Mouse (Mus musculus) brain, embryonic 14.5 days (tissue): ENCODE results near the gene Akap8. TPM values are rescaled to one million over a fixed set of nuclear protein-coding genes. Genes with fewer than 3 reads are reported as not detected.
A peak's percentile ranks its signal among the peaks of the same experiment; 100 is the strongest.

Source experiments
- DNase-seq: peaks from one replicate; pipeline ENCODE4 v3.0.0-alpha.2; 2011; ENCODE audit warnings: low read depth
- CTCF ChIP-seq: fragments of 200-500 bp; IDR thresholded peaks from 2 replicates; pipeline ENCODE4 v1.5.1; 2012; ENCODE audit warnings: inconsistent platforms, mild to moderate bottlenecking, moderate library complexity, borderline replicate concordance; ENCODE audit not compliant: insufficient read depth, insufficient read length; ENCODE audit errors: extremely low read depth
- POLR2A ChIP-seq: fragments of 200-500 bp; IDR thresholded peaks from 2 replicates; pipeline ENCODE4 v1.6.1; 2012; ENCODE audit warnings: mild to moderate bottlenecking, inconsistent platforms, borderline replicate concordance; ENCODE audit not compliant: poor library complexity, insufficient read depth, insufficient read length, severe bottlenecking; ENCODE audit errors: extremely low read depth
- polyA plus RNA-seq: library from polyadenylated mRNA; depleted of rRNA; stranded (reverse); fragments of >200 nt; gene quantifications from 2 replicates; pipeline ENCODE4 v1.2.3, GENCODE M21; 2012

Gene Akap8
- polyA plus RNA-seq, 1 experiment, result 120 TPM

- TF ChIP-seq POLR2A (no peak), CTCF (no peak)
- no peak for DNase-seq
These were observed 39.9 kb downstream of the Akap8 start for GRCm38 (mm10) chr17:32281126-32281525.

DNA sequence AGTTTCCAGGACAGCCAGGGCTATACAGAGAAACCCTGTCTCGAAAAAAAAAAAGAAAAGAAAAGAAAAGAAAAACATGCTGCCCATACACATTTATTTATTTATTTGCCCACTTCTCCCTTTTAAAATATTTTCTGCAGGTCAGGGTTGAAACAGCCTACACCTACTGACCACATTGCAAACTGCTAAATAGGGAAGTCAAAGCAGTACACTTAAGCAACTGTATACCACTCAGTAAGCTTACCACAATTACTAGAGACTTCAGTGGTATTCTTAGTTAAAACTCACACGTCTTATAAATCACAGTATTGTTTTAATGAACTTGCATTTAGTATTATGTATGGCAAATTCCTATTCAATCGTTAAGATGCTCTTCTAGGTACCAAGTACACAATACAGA is 40.5 kb downstream of the Akap8 start:
- no peak for DNase-seq
- no peak for TF ChIP-seq CTCF
- TF ChIP-seq POLR2A, result no peak

DNA sequence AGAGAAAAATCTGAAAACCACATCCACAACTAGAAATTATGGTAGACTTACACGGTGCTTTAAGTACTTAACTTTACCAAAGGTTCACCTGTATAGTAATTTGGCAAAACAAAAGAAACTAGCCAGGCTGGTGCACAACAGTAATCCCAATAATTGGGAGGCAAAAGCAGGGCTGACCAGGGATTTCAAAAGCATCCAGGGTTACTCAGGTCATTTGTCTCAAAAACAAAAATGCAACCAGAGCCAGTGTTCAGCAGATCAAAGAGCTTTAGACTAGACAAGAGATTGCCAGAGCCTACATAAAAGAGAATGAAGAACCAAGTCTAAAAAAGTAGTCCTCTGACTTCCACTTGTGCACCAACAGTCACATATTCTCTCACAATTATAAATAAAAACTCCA is 43.8 kb downstream of the Akap8 start:
- TF ChIP-seq POLR2A (no peak), CTCF (no peak)
- DNase-seq, result no peak

GRCm38 (mm10) chr17:32275568-32275967 is 45.5 kb downstream of the Akap8 start:
- no peak for DNase-seq
- no peak for TF ChIP-seq CTCF
- TF ChIP-seq POLR2A, result no peak

GRCm38 (mm10) chr17:32269151-32269550 is 51.9 kb downstream of the Akap8 start:
- no peak for TF ChIP-seq POLR2A
- no peak for TF ChIP-seq CTCF
- no peak for DNase-seq

DNA sequence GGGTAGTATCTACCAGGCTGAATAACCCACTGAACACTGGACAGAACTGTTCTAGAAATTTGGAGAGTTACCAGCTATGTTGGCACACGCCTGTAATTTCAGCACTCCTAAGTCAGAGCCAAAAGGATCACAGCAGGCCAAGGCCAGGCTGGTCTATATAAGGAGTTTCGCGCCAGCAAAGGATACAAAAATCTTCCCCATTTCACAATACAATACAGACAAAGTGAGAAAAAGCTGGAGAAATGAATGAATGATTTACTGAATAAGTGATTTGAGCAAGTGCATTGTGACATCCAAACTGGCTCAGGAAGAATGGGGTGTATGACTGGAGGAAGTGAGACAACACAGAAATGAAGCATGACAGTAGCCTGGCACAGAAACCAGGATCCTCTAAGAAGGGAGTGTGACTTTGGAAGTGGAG is 52.5 kb downstream of the Akap8 start:
- peak; percentile 17 for DNase-seq

DNA sequence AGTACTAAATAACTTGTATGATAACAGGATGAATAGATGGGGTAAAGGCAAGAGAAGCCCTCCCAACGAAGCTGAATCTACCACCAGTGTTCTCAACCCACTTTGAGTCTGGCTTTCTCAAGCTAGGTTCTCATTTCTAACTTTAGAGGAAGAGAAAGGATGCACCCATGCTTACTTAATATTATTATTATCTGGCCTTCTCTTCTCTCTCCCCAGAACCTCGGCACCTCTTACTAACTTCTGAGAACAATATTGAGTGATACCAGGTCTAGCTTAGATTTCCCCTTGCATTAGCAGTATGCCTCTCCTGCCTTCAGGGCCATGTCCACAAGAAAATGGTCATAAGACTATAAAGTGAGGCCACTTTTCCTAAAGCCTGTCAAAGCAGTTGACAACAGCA is 52.9 kb downstream of the Akap8 start:
- DNase-seq, result no peak
- TF ChIP-seq CTCF, result no peak
- no peak for TF ChIP-seq POLR2A

More for the DNA sequence above, 52.5 kb downstream of the Akap8 start:
- TF ChIP-seq POLR2A (no peak), CTCF (no peak)

GRCm38 (mm10) chr17:32267617-32268016 is 53.4 kb downstream of the Akap8 start:
- no peak for DNase-seq
- TF ChIP-seq CTCF, result no peak
- no peak for TF ChIP-seq POLR2A

- TF ChIP-seq POLR2A (no peak), CTCF (no peak)
- DNase-seq, result peak; percentile 78
These were observed 57.4 kb downstream of the Akap8 start for GRCm38 (mm10) chr17:32263672-32264071.

DNA sequence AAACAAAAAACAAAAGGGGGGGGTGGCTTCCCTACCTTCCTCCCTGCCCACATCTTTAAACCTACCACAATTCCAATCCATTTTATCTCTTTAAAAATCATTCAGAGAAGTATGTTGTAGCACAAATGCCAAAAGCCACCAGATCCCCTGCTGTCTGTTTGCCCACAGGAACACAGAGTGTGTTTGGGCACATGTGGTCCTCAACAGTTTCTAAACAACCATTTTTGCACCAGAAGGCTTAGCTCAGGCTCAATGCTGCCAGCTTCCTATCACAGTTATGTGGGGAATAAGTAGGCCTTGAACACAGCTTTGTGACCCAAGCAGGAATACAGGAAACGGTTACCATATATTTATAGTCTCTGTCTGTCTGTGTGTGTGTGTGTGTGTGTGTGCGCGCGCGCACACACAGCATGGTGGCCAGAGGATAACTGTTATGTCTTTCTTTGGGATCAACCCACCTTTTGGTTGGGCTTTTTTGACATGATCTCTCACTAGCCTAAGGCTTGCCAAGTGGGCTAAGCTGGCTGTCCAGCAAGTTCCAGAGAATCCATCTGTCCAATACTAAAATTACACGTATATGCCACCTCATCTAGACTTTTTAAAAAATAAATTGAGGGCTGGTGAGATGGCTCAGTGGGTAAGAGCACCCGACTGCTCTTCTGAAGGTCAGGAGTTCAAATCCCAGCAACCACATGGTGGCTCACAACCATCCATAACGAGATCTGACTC is 58.0 kb downstream of the Akap8 start:
- DNase-seq, result peak; percentile 65
- TF ChIP-seq POLR2A (no peak), CTCF (no peak)

- no peak for TF ChIP-seq POLR2A
- TF ChIP-seq CTCF, result no peak
- no peak for DNase-seq
These were observed 62.2 kb downstream of the Akap8 start for GRCm38 (mm10) chr17:32258869-32259268.

DNA sequence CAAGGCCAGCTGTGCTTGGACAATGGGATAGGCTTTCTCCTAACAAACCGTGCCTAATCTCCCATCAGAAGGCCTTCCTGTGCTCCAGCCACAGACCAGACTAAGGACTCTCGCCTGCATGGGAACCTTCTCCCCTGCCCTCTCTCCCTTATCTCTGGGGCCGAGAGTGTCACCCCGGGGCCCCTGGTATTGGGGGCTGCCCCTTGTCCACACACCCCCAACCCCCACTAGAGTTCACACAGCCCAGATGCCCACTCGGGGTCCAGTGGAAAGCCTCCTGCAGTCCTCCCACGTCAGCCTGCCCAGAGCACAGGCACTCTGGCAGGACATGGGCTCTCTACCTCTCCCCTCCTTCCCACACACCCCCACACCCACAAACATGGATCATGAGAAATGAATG is 63.1 kb downstream of the Akap8 start:
- DNase-seq, result no peak
- TF ChIP-seq POLR2A, result no peak
